Mouse (Mus musculus): ENCODE results near the gene Cacna2d3. TPM values are rescaled to one million over a fixed set of nuclear protein-coding genes. Genes with fewer than 3 reads are reported as not detected.

The Cacna2d3 gene
- polyA plus RNA-seq, 1 experiment from 2014 or later: 0.81 TPM

DNA sequence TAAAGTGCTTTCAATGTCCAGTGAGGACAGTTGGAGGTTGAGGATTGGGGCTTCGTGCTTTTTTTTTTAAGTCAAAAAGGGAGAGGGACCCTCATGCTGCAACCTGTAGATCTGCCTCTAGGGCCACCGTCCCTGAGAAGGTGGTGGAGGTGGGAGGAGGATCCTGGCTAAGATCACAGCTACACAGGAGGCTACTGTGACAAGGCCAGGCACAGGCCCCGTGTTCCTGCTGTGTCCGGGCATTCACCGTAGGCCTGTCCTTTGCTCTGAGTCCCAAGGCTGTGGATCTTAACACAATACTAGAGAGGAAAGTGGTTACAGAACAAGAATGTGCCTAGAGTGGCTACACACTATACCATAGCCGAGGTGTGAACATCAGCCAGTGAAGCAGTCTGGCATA lies 696.3 kb downstream of the Cacna2d3 start:
- no peaks in the 10 kb centered on the region for H3K4me1 ChIP-seq (replicated peaks; ENCODE audit: control insufficient read depth, insufficient read depth, low read length)
- no peak for DNase-seq (ENCODE audit: low spot score)
- no peaks in the 10 kb centered on the region for H3K36me3 ChIP-seq (ENCODE audit: control insufficient read depth, insufficient read depth, low read length)
- no peak for ATAC-seq (replicated peaks; ENCODE audit: low FRiP score)
- H3K27me3 ChIP-seq (replicated peaks; ENCODE audit: control insufficient read depth, insufficient read depth, low read length): no peaks in the 10 kb centered on the region
- H3K4me3 ChIP-seq (ENCODE audit: low read depth, low read length): no peak overlapping the region
- WGBS: 69% methylated on average over 6 of the region's 6 CpGs
- no peak overlapping the region for H3K4me2 ChIP-seq
- no peak overlapping the region for H3K27ac ChIP-seq (ENCODE audit: low read depth, low read length)
- no peak overlapping the region for H3K9ac ChIP-seq (ENCODE audit: low read depth, low read length)
- no peaks in the 10 kb centered on the region for H3K9me3 ChIP-seq (ENCODE audit: control insufficient read depth, low read length)

DNA sequence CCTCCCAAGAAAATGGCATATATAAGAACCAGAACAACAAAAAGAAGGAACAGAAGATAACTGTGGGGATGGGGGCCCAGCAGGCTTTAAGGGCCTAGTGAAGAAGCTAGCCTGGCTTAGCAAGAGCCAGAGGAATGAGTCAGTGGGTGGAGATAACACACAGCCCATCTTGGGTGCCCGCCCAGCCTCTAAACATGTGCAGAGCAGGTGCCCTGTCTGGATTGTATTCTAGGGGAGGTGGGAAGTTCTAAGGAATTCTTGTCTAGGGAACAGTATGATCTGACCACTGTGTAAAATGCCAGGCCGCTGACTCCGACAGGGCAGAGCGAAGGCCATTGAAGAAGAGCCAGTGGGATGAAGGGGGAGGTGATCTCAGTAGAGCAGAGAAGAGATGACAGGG lies 698.4 kb downstream of the Cacna2d3 start:
- Histone ChIP-seq H3K36me3 (ENCODE audit: control insufficient read depth, insufficient read depth, low read length) (no peaks in the 10 kb centered on the region), H3K27ac (ENCODE audit: low read depth, low read length) (no peak overlapping the region), H3K4me3 (ENCODE audit: low read depth, low read length) (no peak overlapping the region), H3K9ac (ENCODE audit: low read depth, low read length) (no peak overlapping the region), H3K4me2 (no peak overlapping the region), H3K27me3 (replicated peaks; ENCODE audit: control insufficient read depth, insufficient read depth, low read length) (no peaks in the 10 kb centered on the region), H3K9me3 (ENCODE audit: control insufficient read depth, low read length) (no peaks in the 10 kb centered on the region), H3K4me1 (replicated peaks; ENCODE audit: control insufficient read depth, insufficient read depth, low read length) (no peaks in the 10 kb centered on the region)
- ATAC-seq (replicated peaks; ENCODE audit: low FRiP score): no peak
- DNase-seq (ENCODE audit: low spot score): no peak
- WGBS: 86% methylated on average over 4 of the region's 4 CpGs

- H3K9me3 ChIP-seq (ENCODE audit: control insufficient read depth, low read length): no peaks in the 10 kb centered on the region
- no peak overlapping the region for H3K9ac ChIP-seq (ENCODE audit: low read depth, low read length)
- WGBS: 71% methylated on average over 4 of the region's 4 CpGs
- ATAC-seq (replicated peaks; ENCODE audit: low FRiP score) (no peak), DNase-seq (ENCODE audit: low spot score) (no peak)
- no peaks in the 10 kb centered on the region for H3K27me3 ChIP-seq (replicated peaks; ENCODE audit: control insufficient read depth, insufficient read depth, low read length)
- 0 out of 2 replicates have a peak, but pooled peaks cover 2% of the 10 kb centered on the region for H3K4me1 ChIP-seq (replicated peaks; ENCODE audit: control insufficient read depth, insufficient read depth, low read length)
- H3K27ac ChIP-seq (ENCODE audit: low read depth, low read length): no peak overlapping the region
- H3K36me3 ChIP-seq (ENCODE audit: control insufficient read depth, insufficient read depth, low read length): no peaks in the 10 kb centered on the region
- H3K4me2 ChIP-seq: no peak overlapping the region
- H3K4me3 ChIP-seq (ENCODE audit: low read depth, low read length): no peak overlapping the region
These were observed 700.4 kb downstream of the Cacna2d3 start for GRCm38 (mm10) chr14:29021295-29021694.

- Histone ChIP-seq H3K36me3 (ENCODE audit: control insufficient read depth, insufficient read depth, low read length) (no peaks in the 10 kb centered on the region), H3K9me3 (ENCODE audit: control insufficient read depth, low read length) (no peaks in the 10 kb centered on the region), H3K4me2 (no peak overlapping the region), H3K4me1 (replicated peaks; ENCODE audit: control insufficient read depth, insufficient read depth, low read length) (0 out of 2 replicates have a peak, but pooled peaks cover 2% of the 10 kb centered on the region), H3K9ac (ENCODE audit: low read depth, low read length) (no peak overlapping the region), H3K27ac (ENCODE audit: low read depth, low read length) (no peak overlapping the region), H3K4me3 (ENCODE audit: low read depth, low read length) (no peak overlapping the region), H3K27me3 (replicated peaks; ENCODE audit: control insufficient read depth, insufficient read depth, low read length) (no peaks in the 10 kb centered on the region)
- DNase-seq (ENCODE audit: low spot score) (no peak), ATAC-seq (replicated peaks; ENCODE audit: low FRiP score) (no peak)
- 64% methylated on average over 7 of the region's 7 CpGs for WGBS
These were observed 703.2 kb downstream of the Cacna2d3 start for GRCm38 (mm10) chr14:29018316-29019000.

DNA sequence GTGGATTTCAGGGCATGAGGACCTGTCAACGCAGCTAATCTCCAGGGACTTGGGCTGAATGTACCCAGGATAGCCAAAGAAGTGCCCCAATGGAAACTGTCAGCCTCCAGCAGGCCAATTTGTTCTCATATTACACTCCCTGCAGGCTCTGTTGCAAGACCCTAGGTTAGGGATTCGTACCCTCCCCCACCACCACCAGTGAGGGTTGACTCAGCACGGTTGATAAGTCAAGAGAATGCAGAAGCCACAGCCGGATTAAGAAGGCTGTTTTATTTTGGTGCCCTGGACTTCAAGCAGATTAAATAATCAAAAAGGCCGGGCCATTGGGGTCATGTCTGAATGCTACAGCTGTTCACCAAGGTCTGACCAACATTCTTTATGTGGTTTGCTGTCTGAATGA lies 703.8 kb downstream of the Cacna2d3 start, which contains the start of gene Lrtm1:
Gene Lrtm1 (plus strand): TSS at position 326 of the 400 bp plus-strand sequence.
- no peak within 1 kb of the TSS for H3K4me3 ChIP-seq (ENCODE audit: low read depth, low read length)
- 0 out of 2 replicates have a peak, but pooled peaks cover 2% of the 10 kb centered on the region for H3K4me1 ChIP-seq (replicated peaks; ENCODE audit: control insufficient read depth, insufficient read depth, low read length)
- H3K27ac ChIP-seq (ENCODE audit: low read depth, low read length): no peak within 1 kb of the TSS
- DNase-seq (ENCODE audit: low spot score) (no peak), ATAC-seq (replicated peaks; ENCODE audit: low FRiP score) (0 out of 2 replicates have a peak, but pooled peaks have one; percentile 43)
- H3K4me2 ChIP-seq: no peak within 1 kb of the TSS
- no peak within 1 kb of the TSS for H3K9ac ChIP-seq (ENCODE audit: low read depth, low read length)
- H3K27me3 ChIP-seq (replicated peaks; ENCODE audit: control insufficient read depth, insufficient read depth, low read length): no peaks in the 10 kb centered on the region
- H3K36me3 ChIP-seq (ENCODE audit: control insufficient read depth, insufficient read depth, low read length): no peaks in the 10 kb centered on the region
- H3K9me3 ChIP-seq (ENCODE audit: control insufficient read depth, low read length): no peaks in the 10 kb centered on the region
- WGBS: 13% methylated on average over 5 of the region's 5 CpGs

DNA sequence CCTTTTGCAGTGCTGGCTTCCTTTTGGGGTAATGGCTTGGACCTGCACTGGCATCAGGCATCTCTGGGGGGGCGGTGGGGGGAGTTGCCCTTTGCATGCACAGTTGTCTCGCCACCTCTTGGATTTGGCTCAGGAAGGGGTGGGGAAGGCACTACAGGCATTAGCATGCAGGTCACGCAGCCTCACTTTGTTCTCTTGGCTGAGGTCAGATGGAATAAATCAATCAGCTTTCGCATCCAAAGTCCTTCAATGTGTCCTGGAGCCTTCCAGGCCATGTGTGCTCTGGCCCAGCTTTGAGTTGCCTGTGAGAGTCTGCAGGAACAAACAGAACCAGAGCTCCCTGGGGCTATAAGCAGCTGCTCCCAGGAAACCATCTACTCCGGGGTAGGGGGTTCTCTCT lies 705.8 kb downstream of the Cacna2d3 start:
- Histone ChIP-seq H3K4me3 (ENCODE audit: low read depth, low read length) (no peak overlapping the region), H3K27ac (ENCODE audit: low read depth, low read length) (no peak overlapping the region), H3K4me1 (replicated peaks; ENCODE audit: control insufficient read depth, insufficient read depth, low read length) (0 out of 2 replicates have a peak, but pooled peaks cover 2% of the 10 kb centered on the region), H3K27me3 (replicated peaks; ENCODE audit: control insufficient read depth, insufficient read depth, low read length) (no peaks in the 10 kb centered on the region), H3K9ac (ENCODE audit: low read depth, low read length) (no peak overlapping the region), H3K4me2 (no peak overlapping the region), H3K9me3 (ENCODE audit: control insufficient read depth, low read length) (no peaks in the 10 kb centered on the region), H3K36me3 (ENCODE audit: control insufficient read depth, insufficient read depth, low read length) (no peaks in the 10 kb centered on the region)
- 0 out of 2 replicates have a peak, but pooled peaks have one; percentile 26 for ATAC-seq (replicated peaks; ENCODE audit: low FRiP score)
- WGBS: 62% methylated on average over 5 of the region's 5 CpGs
- DNase-seq (ENCODE audit: low spot score): no peak

GRCm38 (mm10) chr14:29014680-29015079 lies 707.0 kb downstream of the Cacna2d3 start:
- Histone ChIP-seq H3K27me3 (replicated peaks; ENCODE audit: control insufficient read depth, insufficient read depth, low read length) (no peaks in the 10 kb centered on the region), H3K9ac (ENCODE audit: low read depth, low read length) (no peak overlapping the region), H3K4me3 (ENCODE audit: low read depth, low read length) (no peak overlapping the region), H3K4me2 (no peak overlapping the region), H3K4me1 (replicated peaks; ENCODE audit: control insufficient read depth, insufficient read depth, low read length) (0 out of 2 replicates have a peak, but pooled peaks cover 2% of the 10 kb centered on the region), H3K36me3 (ENCODE audit: control insufficient read depth, insufficient read depth, low read length) (no peaks in the 10 kb centered on the region), H3K9me3 (ENCODE audit: control insufficient read depth, low read length) (no peaks in the 10 kb centered on the region), H3K27ac (ENCODE audit: low read depth, low read length) (no peak overlapping the region)
- DNase-seq (ENCODE audit: low spot score) (no peak), ATAC-seq (replicated peaks; ENCODE audit: low FRiP score) (no peak)
- 79% methylated on average over 2 of the region's 2 CpGs for WGBS

- Histone ChIP-seq H3K4me1 (replicated peaks; ENCODE audit: control insufficient read depth, insufficient read depth, low read length) (0 out of 2 replicates have a peak, but pooled peaks cover 2% of the 10 kb centered on the region), H3K9me3 (ENCODE audit: control insufficient read depth, low read length) (no peaks in the 10 kb centered on the region)
- no peak for ATAC-seq (replicated peaks; ENCODE audit: low FRiP score)
These were observed 708.5 kb downstream of the Cacna2d3 start for GRCm38 (mm10) chr14:29013161-29013560.

GRCm38 (mm10) chr14:29009644-29010043 lies 712.0 kb downstream of the Cacna2d3 start:
- H3K4me3 ChIP-seq (ENCODE audit: low read depth, low read length): no peak overlapping the region
- H3K27me3 ChIP-seq (replicated peaks; ENCODE audit: control insufficient read depth, insufficient read depth, low read length): no peaks in the 10 kb centered on the region
- 75% methylated on average over 4 of the region's 4 CpGs for WGBS
- H3K9ac ChIP-seq (ENCODE audit: low read depth, low read length): no peak overlapping the region
- H3K4me2 ChIP-seq: no peak overlapping the region
- no peaks in the 10 kb centered on the region for H3K4me1 ChIP-seq (replicated peaks; ENCODE audit: control insufficient read depth, insufficient read depth, low read length)
- H3K27ac ChIP-seq (ENCODE audit: low read depth, low read length): no peak overlapping the region
- H3K9me3 ChIP-seq (ENCODE audit: control insufficient read depth, low read length): no peaks in the 10 kb centered on the region
- DNase-seq (ENCODE audit: low spot score) (no peak), ATAC-seq (replicated peaks; ENCODE audit: low FRiP score) (no peak)
- H3K36me3 ChIP-seq (ENCODE audit: control insufficient read depth, insufficient read depth, low read length): no peaks in the 10 kb centered on the region

More at GRCm38 (mm10) chr14:29013161-29013560, 708.5 kb downstream of the Cacna2d3 start:
- Histone ChIP-seq H3K27ac (ENCODE audit: low read depth, low read length) (no peak overlapping the region), H3K4me2 (no peak overlapping the region), H3K27me3 (replicated peaks; ENCODE audit: control insufficient read depth, insufficient read depth, low read length) (no peaks in the 10 kb centered on the region), H3K36me3 (ENCODE audit: control insufficient read depth, insufficient read depth, low read length) (no peaks in the 10 kb centered on the region), H3K4me3 (ENCODE audit: low read depth, low read length) (no peak overlapping the region), H3K9ac (ENCODE audit: low read depth, low read length) (no peak overlapping the region)
- 83% methylated on average over 3 of the region's 3 CpGs for WGBS
- DNase-seq (ENCODE audit: low spot score): no peak
